Mouse (Mus musculus) heart, embryonic 14.5 days (tissue): Measurements from ENCODE around the gene 2610001J05Rik. TPM values are rescaled to one million over a fixed set of nuclear protein-coding genes. Genes with fewer than 3 reads are reported as not detected.

Source experiments
- ATAC-seq: fragments of 200-750 bp; cut with Nextera tagmentation; 2 replicates; pipeline ENCODE4 v1.8.0; 2017; ENCODE audit warnings: low read depth, moderate TSS enrichment; ENCODE audit not compliant: insufficient number of reproducible peaks, insufficient read depth, low FRiP score
- H3K27ac ChIP-seq, 2 experiments: fragments of 200-500 bp in 1 of 2; fragments of 300-500 bp in 1 of 2; sonication (generic) in 1 of 2; replicated peaks in 1 of 2; 2 replicates each; pipeline ENCODE4 v1.5.1; 2012 to 2014; ENCODE audit warnings: low read depth in 2 of 2, low read length in 2 of 2, control low read depth in 1 of 2, mild to moderate bottlenecking in 1 of 2, mixed read lengths in 1 of 2; ENCODE audit not compliant: control insufficient read depth in 1 of 2, insufficient read depth in 1 of 2
- H3K27me3 ChIP-seq: fragments of 300-500 bp; sonication (generic); 2 replicates; pipeline ENCODE4 v1.6.1; 2014; ENCODE audit warnings: mild to moderate bottlenecking, low read length, control low read depth; ENCODE audit not compliant: control insufficient read depth, insufficient read depth
- H3K36me3 ChIP-seq: fragments of 300-500 bp; sonication (generic); 2 replicates; pipeline ENCODE4 v1.6.1; 2014; ENCODE audit warnings: mild to moderate bottlenecking, control low read depth, low read length, mixed read lengths; ENCODE audit not compliant: control insufficient read depth, insufficient read depth
- H3K4me1 ChIP-seq, 2 experiments: fragments of 200-500 bp in 1 of 2; fragments of 300-500 bp in 1 of 2; sonication (generic) in 1 of 2; 2 replicates each; pipeline ENCODE4 v1.6.1; 2012 to 2014; ENCODE audit warnings: low read length in 2 of 2, control low read depth in 1 of 2, mixed read lengths in 1 of 2; ENCODE audit not compliant: control insufficient read depth in 2 of 2, insufficient read depth in 2 of 2
- H3K4me2 ChIP-seq: fragments of 300-500 bp; sonication (generic); 2 replicates; pipeline ENCODE4 v1.6.1; 2014; ENCODE audit warnings: mild to moderate bottlenecking, low read length
- H3K4me3 ChIP-seq, 2 experiments: fragments of 200-500 bp in 1 of 2; fragments of 300-500 bp in 1 of 2; sonication (generic) in 1 of 2; 2 replicates each; pipeline ENCODE4 v1.5.1; 2012 to 2014; ENCODE audit warnings: low read length in 2 of 2, mild to moderate bottlenecking in 2 of 2, control low read depth in 1 of 2, low read depth in 1 of 2, moderate library complexity in 1 of 2; ENCODE audit not compliant: control insufficient read depth in 1 of 2, insufficient read depth in 1 of 2
- H3K9ac ChIP-seq: fragments of 300-500 bp; sonication (generic); 2 replicates; pipeline ENCODE4 v1.6.1; 2014; ENCODE audit warnings: mild to moderate bottlenecking, low read length
- H3K9me3 ChIP-seq: fragments of 300-500 bp; sonication (generic); 2 replicates; pipeline ENCODE4 v1.6.1; 2016; ENCODE audit warnings: low read length, control low read depth; ENCODE audit not compliant: control insufficient read depth
- WGBS: fragments of 180-500 bp; shearing (Covaris S2); extraction: QIAGEN DNeasy Blood & Tissue Kit; methylation state at CpG from one replicate; pipeline ENCODE4 v1.1.7; 2014; 5-methylcytosine and 5-hydroxymethylcytosine counted together
- polyA plus RNA-seq: library from polyadenylated mRNA; unstranded; fragments of >200 nt; fragmentation: Nextera tagmentation; extraction: Ambion mirVana; gene quantifications from 2 replicates; pipeline ENCODE4 v1.2.1, GENCODE M21; 2014

The 2610001J05Rik gene
- polyA plus RNA-seq, 1 experiment from 2014 or later = 102 TPM

DNA sequence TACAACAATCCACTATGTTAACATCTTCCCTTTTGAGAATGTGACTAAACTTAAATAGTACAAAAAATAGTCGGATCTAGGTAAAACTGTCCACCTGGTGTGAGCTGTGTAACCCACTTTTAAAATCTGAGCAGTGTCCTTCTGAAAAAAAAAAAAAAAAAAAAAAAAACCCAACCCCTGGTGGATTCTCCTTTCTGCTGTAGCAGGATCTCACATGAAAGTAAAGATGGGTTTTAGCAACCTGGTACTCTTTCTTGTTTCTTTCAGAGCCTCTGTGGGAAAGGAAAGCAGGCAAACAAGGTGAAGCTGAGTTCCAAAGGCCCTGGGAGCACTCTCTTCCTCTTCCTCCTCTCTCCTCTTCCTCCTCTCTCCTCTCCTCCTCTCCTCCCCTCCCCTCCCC is 42.4 kb downstream of the 2610001J05Rik start:
- WGBS = 73% methylated on average over 1 of the region's 1 CpGs
- H3K27me3 ChIP-seq = no peaks in the 10 kb centered on the region
- no peak overlapping the region for H3K27ac ChIP-seq
- H3K36me3 ChIP-seq = no peaks in the 10 kb centered on the region
- no peak for ATAC-seq
- no peaks in the 10 kb centered on the region for H3K4me1 ChIP-seq
- no peaks in the 10 kb centered on the region for H3K9me3 ChIP-seq
- no peak overlapping the region for H3K9ac ChIP-seq
- no peak overlapping the region for H3K4me2 ChIP-seq
- no peak overlapping the region for H3K4me3 ChIP-seq

Other genes with a start within 250 kb of the 2610001J05Rik start
- gene Bmt2, start 193.6 kb downstream of the 2610001J05Rik start, polyA plus RNA-seq = 22.8 and 23.4 TPM in 2 replicates
- gene Gpr85, start 31.6 kb downstream of the 2610001J05Rik start, polyA plus RNA-seq = 5.9 and 6.2 TPM in 2 replicates